Comparison of ENCODE assay signal across 30 mouse cellular contexts in genomic region chr10:127800891-127801290, GRCm38 (mm10). TPM values are rescaled to one million over a fixed set of nuclear protein-coding genes. Genes with fewer than 3 reads are reported as not detected.
A peak's percentile ranks its signal among the peaks of the same experiment; 100 is the strongest.
DNase-seq lines count a peak whose midpoint lies in the region; TF ChIP-seq lines count a peak whose summit lies in the region.
"Had no signal": no experiment of that assay in that cellular context is flagged by ENCODE, and none has a peak within 500 bp of the region (broad histone marks: within the 10 kb centered on the region; RNA-seq: fewer than 3 reads in every experiment).

Gene Rdh16, plus strand, starts transcription at chr10:127801152.

- no peaks in the 10 kb centered on the region for H3K27me3 ChIP-seq in liver, adult 2 months (ENCODE audit: control insufficient read depth, insufficient read depth, low read length)
- H3K27me3 ChIP-seq: embryonic facial prominence, embryonic 15.5 days; forebrain, embryonic 13.5 days; heart, embryonic 15.5 days; hindbrain, embryonic 12.5 days; limb, embryonic 12.5 days; liver, embryonic 13.5 days; midbrain, embryonic 13.5 days; neural tube, embryonic 13.5 days had no signal

- DNase-seq in liver, adult 2 months (ENCODE audit: extremely low read depth, low read depth, low spot score): peak; percentile 96
- no peak for DNase-seq in liver
- peak; percentile 40 for DNase-seq in kidney, postnatal 10 days
- peak; percentile 7 for DNase-seq in kidney, postnatal 4 days
- no peak for DNase-seq in layer of hippocampus, postnatal 10 days (ENCODE audit: low spot score in 2 of 2)
- no peak for DNase-seq in adrenal gland, adult 8-10 months
- DNase-seq: adrenal gland, adult 2 months; cerebellum, adult 8-10 months; cerebellum, postnatal 25 days; gastrocnemius, postnatal 10 days; heart, postnatal 36 days; liver, embryonic 13.5 days; lung, adult 2 months; lung, postnatal 10 days; right cerebral cortex, postnatal 4 days had no signal

- H3K36me3 ChIP-seq in liver, adult 2 months (ENCODE audit: control insufficient read depth, insufficient read depth, low read length): 0 out of 2 replicates have a peak, but pooled peaks cover 2% of the 10 kb centered on the region
- H3K36me3 ChIP-seq: embryonic facial prominence, embryonic 10.5 days; embryonic facial prominence, embryonic 15.5 days; heart, embryonic 10.5 days; heart, embryonic 15.5 days; hindbrain, embryonic 12.5 days; limb, embryonic 12.5 days; liver, embryonic 13.5 days; midbrain, embryonic 13.5 days; neural tube, embryonic 13.5 days had no signal

- H3K27ac ChIP-seq in liver, adult 2 months (replicated peaks; ENCODE audit: insufficient read depth, low read depth, low read length): peak within 1 kb of the TSS; percentile 92
- H3K27ac ChIP-seq: embryonic facial prominence, embryonic 10.5 days; embryonic facial prominence, embryonic 15.5 days; forebrain, embryonic 13.5 days; heart, embryonic 10.5 days; heart, embryonic 15.5 days; hindbrain, embryonic 12.5 days; limb, embryonic 12.5 days; liver, embryonic 13.5 days; macrophage; midbrain, embryonic 13.5 days; neural tube, embryonic 13.5 days had no signal

- peak within 1 kb of the TSS; percentile 59 for H3K4me3 ChIP-seq in liver, adult 2 months (ENCODE audit: insufficient read depth, low read depth, low read length)
- H3K4me3 ChIP-seq: embryonic facial prominence, embryonic 10.5 days; embryonic facial prominence, embryonic 15.5 days; forebrain, embryonic 13.5 days; heart, embryonic 10.5 days; heart, embryonic 15.5 days; hindbrain, embryonic 12.5 days; limb, embryonic 12.5 days; liver, embryonic 13.5 days; midbrain, embryonic 13.5 days; neural tube, embryonic 13.5 days had no signal

- peak within 1 kb of the TSS; percentile 78 for H3K9ac ChIP-seq in liver, adult 2 months (ENCODE audit: low read depth, low read length)
- H3K9ac ChIP-seq: embryonic facial prominence, embryonic 15.5 days; forebrain, embryonic 13.5 days; heart, embryonic 15.5 days; hindbrain, embryonic 12.5 days; limb, embryonic 12.5 days; liver, embryonic 13.5 days; midbrain, embryonic 13.5 days; neural tube, embryonic 13.5 days had no signal

- 35% methylated on average over 6 of the region's 6 CpGs for WGBS in liver, adult 2 months

- TF ChIP-seq CTCF in liver, adult 2 months (IDR thresholded peaks at IDR 0.05; ENCODE audit: low read depth, low read length): no peak

- peaks cover 18% of the 10 kb centered on the region for H3K4me1 ChIP-seq in liver, adult 2 months (ENCODE audit: control insufficient read depth, insufficient read depth, low read length)
- H3K4me1 ChIP-seq: embryonic facial prominence, embryonic 10.5 days; embryonic facial prominence, embryonic 15.5 days; forebrain, embryonic 13.5 days; heart, embryonic 10.5 days; heart, embryonic 15.5 days; hindbrain, embryonic 12.5 days; limb, embryonic 12.5 days; liver, embryonic 13.5 days; midbrain, embryonic 13.5 days; neural tube, embryonic 13.5 days had no signal

- H3K79me2 ChIP-seq in liver, adult 2 months (ENCODE audit: control insufficient read depth, insufficient read depth, low read length): no peaks in the 10 kb centered on the region; the same call in 1 of the 2 replicates

- TF ChIP-seq POLR2A in liver, adult 2 months (IDR thresholded peaks at IDR 0.05; ENCODE audit: extremely low read depth, insufficient read depth, low read length): 0 out of 2 replicates have a peak, but pooled peaks have one; percentile 33

RNA-seq across cellular contexts. Expression of gene Rdh16, which starts in this region (rescaled TPM):
- total RNA-seq in liver, adult 2 months (2014; rRNA removed): 74.0 and 111 TPM in 2 replicates
- 43.8 and 55.8 TPM in 2 replicates for polyA plus RNA-seq in liver, adult 2 months (2012; rRNA removed)
- under 1 TPM in 1 of 2 experiments, not detected in 1; 0.11 TPM for total RNA-seq in layer of hippocampus, postnatal 10 days (2021)
- 1 to 10 TPM in 1 of 4 experiments, under 1 TPM in 3; 0.55 to 2.9 (median 0.78) TPM for total RNA-seq in adrenal gland, adult 8-10 months (2022)
- total RNA-seq: CH12.LX; heart, postnatal 36 days; megakaryocyte-erythroid progenitor cell, adult 5-6 weeks had no signal
- polyA plus RNA-seq: activated CD4-positive, CD25-positive, alpha-beta regulatory T cell, adult 4 months; C2C12; embryonic facial prominence, embryonic 10.5 days; embryonic facial prominence, embryonic 15.5 days; forebrain, embryonic 13.5 days; heart, embryonic 10.5 days; heart, embryonic 15.5 days; hindbrain, embryonic 12.5 days; intestine, embryonic 16.5 days; limb, embryonic 12.5 days; liver, embryonic 13.5 days; macrophage; midbrain, embryonic 13.5 days; neural tube, embryonic 13.5 days had no signal

Comparison
In these comparisons a context has a peak if more than half of its experiments do, and no peak if none do; other contexts are left out.
1. RNA of gene Rdh16 (total RNA-seq): 74.0 to 111 TPM in liver, adult 2 months; 0.55 to 2.9 TPM in adrenal gland, adult 8-10 months and 0.11 TPM in layer of hippocampus, postnatal 10 days; every median in the first group is over 10 times any median in the second.
2. DNase-seq: peak in liver, adult 2 months (single experiment), kidney, postnatal 10 days (single experiment) and kidney, postnatal 4 days (2 of 2); none in liver (single experiment), layer of hippocampus, postnatal 10 days (0 of 2) and adrenal gland, adult 8-10 months (single experiment).